Mouse (Mus musculus) naive thymus-derived CD4-positive, alpha-beta T cell, adult 2 months (primary cell): ENCODE results near the gene Crtc3.
A peak's percentile ranks its signal among the peaks of the same experiment; 100 is the strongest.

Experiments
- DNase-seq: peaks from one replicate; pipeline ENCODE4 v3.0.0-alpha.2; 2011; ENCODE audit warnings: low read depth

The Crtc3 gene

DNA sequence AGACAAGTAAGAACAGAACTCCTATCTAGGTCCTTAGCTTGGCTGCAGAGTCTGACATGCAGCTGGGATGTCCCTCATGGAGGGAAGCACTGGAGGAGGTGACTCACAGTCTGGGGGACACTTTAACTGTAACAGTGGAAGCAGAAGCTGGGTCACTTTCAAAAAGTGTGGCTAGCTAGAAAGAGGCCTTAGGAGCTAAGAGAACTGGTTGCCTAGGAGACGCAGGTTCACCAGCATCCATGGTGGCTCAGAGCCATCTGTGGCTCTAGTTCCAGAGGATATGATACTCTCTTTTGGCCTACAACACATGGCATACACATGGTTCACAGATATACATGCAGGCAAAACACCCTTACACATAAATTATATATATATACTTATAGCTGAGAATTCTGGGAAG is 86.1 kb downstream of the Crtc3 start:
- no peak for DNase-seq

DNA sequence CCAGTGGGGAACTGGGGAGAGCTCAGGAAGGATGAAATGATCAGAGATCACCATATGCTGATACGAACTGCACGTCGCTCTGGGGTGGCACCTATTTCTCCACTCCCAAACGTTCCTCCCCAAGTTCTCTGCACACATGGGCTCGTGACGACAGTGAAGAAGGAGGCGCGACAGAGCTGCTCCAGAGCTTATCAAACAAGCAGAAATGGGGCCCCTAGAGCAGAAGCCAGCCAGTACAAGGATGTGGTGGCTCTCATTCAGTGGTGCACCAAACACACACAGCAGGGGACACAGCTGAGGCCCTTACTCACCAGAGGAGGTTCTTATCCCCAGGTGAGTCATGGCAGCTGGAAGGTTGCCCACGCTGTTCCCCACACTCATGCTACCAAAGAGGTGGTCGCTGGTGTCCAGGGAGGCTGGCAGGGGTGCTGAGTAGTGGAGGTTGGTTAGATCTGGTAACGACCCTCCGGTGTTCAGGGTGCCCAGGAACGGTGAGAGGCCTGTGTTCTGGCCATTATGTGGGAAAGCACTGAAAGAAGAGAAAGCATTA is 90.2 kb downstream of the Crtc3 start:
- DNase-seq: no peak

DNA sequence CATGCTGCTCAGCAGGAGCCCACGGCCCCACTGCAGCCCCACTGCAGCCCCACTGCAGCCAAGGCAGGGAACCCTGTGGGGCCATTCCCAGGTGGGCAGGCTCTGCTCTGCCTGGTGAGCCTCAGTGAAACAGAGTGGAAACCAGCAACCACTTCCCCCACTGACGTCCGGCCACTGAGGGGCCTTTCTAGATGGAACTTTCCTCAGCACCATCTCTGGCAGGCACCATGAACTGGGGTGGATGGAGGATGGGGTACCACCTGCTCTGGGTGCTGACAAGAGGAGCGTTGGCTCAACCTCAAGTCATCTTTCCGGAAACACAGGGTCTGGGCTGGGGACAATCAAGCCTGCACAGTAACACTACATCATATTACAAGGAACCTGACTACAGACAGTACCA is 90.8 kb downstream of the Crtc3 start:
- DNase-seq: no peak

- no peak for DNase-seq
Observed at GRCm38 (mm10) chr7:80589054-80589746, 99.5 kb downstream of the Crtc3 start.

- DNase-seq: no peak
Observed at GRCm38 (mm10) chr7:80587684-80588083, 101.0 kb downstream of the Crtc3 start.

DNA sequence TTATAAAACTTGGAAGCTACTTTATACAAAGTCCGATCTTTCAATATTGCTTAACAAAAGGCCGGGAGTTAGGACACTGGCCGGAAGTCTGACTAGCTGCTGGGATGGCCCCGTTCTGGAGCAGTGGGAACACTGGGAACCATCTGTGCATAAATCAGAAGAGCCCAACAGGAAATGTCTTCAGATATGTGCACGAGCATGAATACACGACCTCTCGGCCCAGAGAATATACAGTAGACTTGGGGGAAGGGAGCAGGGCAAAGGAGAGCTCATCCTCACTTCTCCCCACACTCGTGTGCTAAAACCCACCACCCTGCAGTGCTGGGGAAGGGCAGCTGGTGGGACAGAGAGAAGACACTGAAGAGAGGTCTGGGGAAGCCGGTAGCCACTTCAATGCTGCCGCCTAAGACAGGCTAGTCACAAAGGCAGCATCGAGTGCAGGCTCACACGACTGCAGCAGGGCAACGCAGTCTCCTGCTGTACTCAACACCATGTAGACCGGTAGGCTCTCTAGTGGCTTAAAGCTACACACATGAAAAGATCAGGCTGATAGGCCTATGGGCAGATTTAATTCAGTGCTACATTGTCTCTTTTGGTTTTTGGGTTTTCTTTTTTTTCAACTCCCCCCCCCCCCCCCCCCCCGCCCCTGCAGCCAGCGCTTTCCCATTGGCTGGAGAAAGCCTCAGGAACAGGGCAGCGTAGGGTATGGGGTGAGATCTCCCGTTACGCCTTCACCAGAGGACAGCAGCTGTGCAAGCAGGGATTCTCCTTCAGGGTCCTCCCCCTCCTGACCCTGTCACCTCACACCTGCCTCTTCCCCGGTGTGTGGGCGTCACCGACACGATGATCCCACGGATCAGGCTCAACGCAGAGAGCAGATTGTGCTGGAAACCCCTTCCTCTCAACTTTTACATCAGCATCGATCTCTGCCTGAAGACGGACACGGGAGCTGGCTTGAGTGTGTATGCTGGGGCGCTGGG is 101.7 kb downstream of the Crtc3 start:
- no peak for DNase-seq

- no peak for DNase-seq
Observed at GRCm38 (mm10) chr7:80586161-80586560, 102.5 kb downstream of the Crtc3 start.

DNA sequence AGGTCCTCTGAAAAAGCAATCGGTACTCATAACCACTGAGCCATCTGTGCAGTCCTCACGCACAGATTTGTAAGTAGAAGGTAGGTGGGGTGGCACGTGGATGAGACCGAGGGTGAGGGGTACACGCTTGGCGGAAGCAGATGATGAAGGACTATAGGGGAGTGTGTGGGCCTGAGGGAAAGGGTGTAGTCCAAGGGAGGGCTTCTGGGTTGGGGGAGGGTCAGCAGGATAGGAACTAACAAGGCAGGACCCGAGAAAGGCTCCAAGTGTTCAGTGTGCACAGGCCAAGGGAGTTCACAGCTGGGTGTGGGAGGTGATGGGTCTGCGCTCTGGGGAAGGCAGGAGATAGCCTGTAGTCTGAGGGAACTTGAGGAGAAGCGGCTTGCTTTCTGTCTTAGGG is 103.3 kb downstream of the Crtc3 start:
- no peak for DNase-seq

DNA sequence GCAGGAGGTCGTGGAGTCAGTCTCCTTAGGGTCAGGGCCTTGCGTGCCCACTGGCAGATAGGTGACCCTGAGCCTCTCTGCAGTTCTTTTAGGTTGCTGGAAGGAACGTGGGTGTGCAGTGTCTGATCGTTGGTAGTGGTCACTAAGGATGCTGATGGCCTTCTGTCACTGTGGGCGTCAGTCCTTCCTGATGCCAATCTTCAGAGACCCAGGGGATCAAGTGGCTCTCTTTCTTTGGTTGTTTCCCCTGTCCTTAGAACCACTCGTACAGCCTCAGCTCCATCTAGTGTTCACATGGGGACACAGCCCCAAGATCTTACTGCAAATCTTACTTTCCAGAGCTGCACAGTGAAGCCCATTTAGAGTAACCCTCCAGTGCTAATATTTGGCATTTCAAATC is 104.7 kb downstream of the Crtc3 start:
- peak; percentile 77 for DNase-seq

DNA sequence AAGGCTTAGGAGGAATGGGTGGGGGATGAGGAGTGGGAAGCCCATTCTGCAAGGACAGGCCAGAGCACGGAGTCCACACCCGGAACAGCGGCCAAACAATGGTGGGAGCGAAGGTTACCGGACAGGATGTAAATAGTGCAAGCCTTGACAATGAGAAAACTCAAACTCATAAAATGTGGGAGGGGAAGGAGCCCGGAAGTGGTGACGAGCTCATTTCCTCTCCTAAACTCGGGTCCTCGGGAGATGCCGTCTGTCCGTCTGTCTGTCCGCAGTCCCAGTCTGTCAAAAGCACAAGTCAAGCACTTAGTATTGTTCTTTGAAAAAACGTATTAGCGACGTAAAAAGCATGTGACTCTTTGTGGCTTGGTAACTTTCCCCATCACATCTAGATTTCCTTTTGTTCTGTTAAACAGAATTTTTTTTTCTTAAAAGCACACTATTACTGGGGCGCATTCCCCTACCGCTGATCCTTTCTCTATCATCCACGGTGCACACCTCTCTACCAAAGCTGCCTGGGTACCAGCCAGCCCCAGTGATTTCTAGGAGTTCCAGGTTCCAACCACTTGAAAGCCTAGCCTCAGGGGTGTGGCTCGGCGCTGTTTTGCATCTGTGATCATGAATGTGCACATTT is 105.7 kb downstream of the Crtc3 start:
- peak; percentile 77 for DNase-seq

DNA sequence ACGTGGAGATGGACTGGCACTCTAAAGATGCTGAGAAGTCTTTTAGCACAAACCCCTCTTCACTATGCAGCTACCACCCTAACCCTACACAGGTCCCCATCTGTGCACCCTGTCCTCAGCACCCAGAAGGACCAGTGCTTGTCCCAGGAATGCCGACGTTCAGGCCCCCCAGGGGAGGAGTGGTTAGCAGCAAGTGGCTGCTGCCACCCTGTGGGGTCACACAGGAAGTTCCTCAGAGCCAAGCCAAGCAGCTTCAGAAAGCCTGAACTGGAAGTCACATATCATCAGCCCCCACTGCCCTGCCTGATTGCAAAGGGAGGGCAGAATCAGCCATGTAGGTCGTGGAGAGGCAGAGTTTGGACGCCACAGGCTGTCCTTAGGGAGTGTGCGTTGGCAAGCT is 108.3 kb downstream of the Crtc3 start:
- peak; percentile 57 for DNase-seq

DNA sequence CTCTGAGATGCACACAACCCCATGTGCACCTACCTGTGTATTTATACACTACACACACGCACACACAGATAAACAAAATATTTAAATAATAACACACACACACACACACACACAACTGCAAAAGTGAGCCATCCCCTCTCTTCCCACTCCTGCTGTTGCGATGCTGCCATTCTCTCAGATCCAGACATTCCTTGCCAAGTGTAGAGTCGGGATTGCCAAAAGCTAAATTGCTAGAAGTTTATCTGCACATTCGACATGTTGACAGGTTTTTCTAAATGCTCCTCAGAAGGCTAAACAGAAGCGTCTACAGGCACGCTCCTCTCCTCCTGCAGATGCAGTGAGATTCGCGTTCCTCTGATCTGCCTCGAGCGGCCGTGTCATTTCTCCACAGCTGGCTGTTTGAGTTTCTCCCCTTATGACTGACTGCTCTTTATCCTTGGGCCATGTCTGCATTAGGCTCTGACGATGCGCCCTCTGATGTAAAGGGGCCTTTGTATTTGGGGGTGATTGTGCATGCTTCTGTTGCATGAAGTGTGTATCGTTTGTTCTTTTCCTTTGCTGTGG is 111.2 kb downstream of the Crtc3 start:
- DNase-seq: no peak

- DNase-seq: no peak
Observed at GRCm38 (mm10) chr7:80576626-80577025, 112.1 kb downstream of the Crtc3 start.

DNA sequence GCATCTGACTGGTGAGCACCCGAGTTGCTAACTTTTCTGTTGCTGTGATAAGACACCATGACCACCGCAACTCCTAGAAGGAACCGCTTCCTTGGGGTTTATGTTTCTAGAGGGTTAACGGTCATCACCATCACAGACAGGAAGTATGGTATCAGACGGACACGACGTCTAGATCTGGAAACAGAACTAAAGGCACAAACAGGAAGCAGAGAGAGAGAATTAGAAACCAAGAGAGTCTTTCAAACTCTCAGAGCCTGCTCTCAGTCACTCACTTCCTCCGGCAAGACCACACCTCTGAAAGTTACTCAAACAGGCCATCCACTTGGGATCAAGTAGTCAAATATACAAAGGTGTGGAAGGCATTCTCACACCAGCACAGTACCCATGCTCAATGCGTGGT is 112.9 kb downstream of the Crtc3 start:
- peak; percentile 68 for DNase-seq

GRCm38 (mm10) chr7:80573076-80573475 is 115.6 kb downstream of the Crtc3 start:
- no peak for DNase-seq

DNA sequence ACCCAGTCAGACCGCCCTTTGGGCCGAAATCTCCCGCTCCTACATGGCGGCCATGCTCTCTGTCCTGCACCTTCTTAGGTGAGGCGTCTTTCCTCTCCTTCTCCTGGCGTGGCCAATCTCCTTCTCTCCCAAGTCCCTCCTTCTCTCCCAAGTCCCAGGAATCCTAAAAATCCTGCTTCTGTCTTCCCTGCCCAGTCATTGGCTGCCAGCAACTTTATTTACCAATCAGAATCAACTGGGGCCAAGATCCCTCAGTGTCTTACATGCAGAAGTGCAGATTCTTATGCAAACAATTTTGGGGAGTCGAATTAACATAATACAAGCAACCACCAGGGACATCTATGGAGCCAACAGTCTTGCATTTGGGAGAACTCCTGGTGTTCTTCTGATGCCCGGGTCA is 120.7 kb downstream of the Crtc3 start:
- no peak for DNase-seq

DNA sequence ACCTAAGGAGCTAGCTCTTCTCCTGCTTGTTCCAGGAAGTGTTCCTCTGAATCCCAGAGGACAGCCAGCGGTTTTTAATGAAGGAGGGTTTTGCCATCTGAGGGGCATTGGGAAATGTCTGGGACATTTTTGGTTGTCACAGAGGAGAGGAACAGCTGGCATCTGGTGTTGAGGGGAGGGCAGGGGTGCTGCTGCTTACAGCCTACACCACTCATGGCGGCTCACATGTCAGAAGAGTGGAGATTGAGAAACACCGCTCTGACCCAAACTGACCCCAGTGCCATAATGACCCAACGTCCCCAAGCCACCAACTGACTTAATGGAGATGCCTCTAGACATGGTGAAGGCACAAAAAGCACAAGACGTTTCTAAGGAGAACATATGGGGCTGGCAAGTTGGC is 126.7 kb downstream of the Crtc3 start:
- no peak for DNase-seq

DNA sequence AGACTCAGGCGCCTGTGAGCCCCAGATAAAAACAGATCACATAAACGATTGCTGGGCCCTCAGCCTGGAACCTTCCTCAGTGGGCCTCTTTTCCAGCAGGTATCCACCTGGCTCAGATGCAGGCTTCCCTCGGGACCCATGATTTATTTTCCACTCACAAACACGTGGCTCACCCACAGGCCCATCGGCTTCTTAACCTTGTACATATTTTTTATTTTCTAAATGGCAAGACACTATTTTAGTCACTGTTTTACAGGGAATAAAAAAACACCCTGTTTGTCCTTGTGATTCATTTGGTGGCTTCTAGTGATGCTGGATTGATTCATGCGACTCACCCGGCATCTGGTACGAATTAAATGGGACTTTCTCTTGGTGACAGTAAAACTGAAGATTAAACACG is 127.4 kb downstream of the Crtc3 start:
- DNase-seq: no peak

GRCm38 (mm10) chr7:80558572-80558971 is 130.1 kb downstream of the Crtc3 start:
- DNase-seq: no peak

DNA sequence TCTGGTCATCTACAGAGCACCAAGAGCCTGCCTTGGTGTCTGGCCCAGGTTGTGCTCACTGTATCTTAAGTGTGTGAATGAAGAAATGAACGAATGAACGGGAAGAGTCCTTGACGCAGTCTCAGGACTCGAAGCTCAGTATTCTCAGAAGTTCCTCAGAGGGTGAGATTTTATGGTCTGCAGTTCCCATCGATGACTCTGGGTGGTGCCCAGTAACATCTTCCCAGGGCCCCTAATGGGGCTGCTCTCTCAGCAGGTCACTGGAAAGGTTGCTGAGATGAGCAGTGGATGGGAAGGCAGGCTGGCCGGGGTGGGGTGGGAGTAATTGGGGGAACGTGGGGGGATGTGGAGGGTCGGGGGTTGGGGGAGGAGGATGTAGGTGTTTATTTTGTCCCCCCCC is 130.6 kb downstream of the Crtc3 start:
- DNase-seq: no peak

GRCm38 (mm10) chr7:80557161-80557560 is 131.5 kb downstream of the Crtc3 start:
- no peak for DNase-seq

- peak; percentile 28 for DNase-seq
Observed at GRCm38 (mm10) chr7:80556166-80556565, 132.5 kb downstream of the Crtc3 start.
